ENCODE assay signal across 18 mouse cellular contexts in the genomic region with DNA sequence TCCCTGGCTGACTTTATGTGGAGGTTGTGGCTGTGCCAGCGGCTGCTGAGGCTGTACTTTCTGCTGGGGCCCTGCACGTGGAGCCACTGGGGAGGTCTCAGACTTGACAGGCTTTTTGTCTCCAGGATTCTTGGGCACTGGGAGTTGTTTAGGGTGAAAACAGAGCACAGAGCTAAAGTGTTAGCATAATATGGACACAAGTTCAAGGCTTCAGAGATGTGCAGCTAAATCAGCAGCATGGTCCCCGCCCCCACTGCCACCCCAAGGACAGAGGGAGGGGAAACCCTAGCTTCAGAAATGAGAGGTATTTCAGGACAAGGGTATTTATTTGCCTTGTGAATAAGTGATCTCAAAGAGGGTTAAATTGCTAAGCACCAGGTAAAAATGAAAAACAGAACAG.
"Had no signal": no experiment of that assay in that cellular context is flagged by ENCODE, and none has a peak within 500 bp of the region (broad histone marks: within the 10 kb centered on the region; RNA-seq: fewer than 3 reads in every experiment).

No protein-coding gene starts in this region.

- ATAC-seq: liver, postnatal 0 days; lung, postnatal 0 days; midbrain, embryonic 15.5 days had no signal

- H3K27me3 ChIP-seq: liver, embryonic 15.5 days; lung, embryonic 15.5 days; megakaryocyte, embryonic 14.5 days; midbrain, embryonic 12.5 days; midbrain, embryonic 15.5 days; neural tube, embryonic 12.5 days; stomach, embryonic 15.5 days had no signal

- H3K4me3 ChIP-seq: liver, embryonic 15.5 days; lung, embryonic 15.5 days; megakaryocyte, embryonic 14.5 days; midbrain, embryonic 12.5 days; midbrain, embryonic 15.5 days; neural tube, embryonic 12.5 days; stomach, embryonic 15.5 days had no signal

- H3K27ac ChIP-seq: liver, embryonic 15.5 days; lung, embryonic 15.5 days; macrophage; midbrain, embryonic 12.5 days; midbrain, embryonic 15.5 days; neural tube, embryonic 12.5 days; stomach, embryonic 15.5 days; stomach, postnatal 0 days had no signal

- H3K4me2 ChIP-seq: liver, embryonic 15.5 days; lung, embryonic 15.5 days; midbrain, embryonic 12.5 days; midbrain, embryonic 15.5 days; neural tube, embryonic 12.5 days; stomach, embryonic 15.5 days had no signal

- H3K9me3 ChIP-seq: liver, embryonic 15.5 days; lung, embryonic 15.5 days; megakaryocyte, embryonic 14.5 days; midbrain, embryonic 12.5 days; midbrain, embryonic 15.5 days; neural tube, embryonic 12.5 days; stomach, embryonic 15.5 days had no signal

- H3K9ac ChIP-seq: liver, embryonic 15.5 days; liver, postnatal 0 days; lung, embryonic 15.5 days; midbrain, embryonic 12.5 days; midbrain, embryonic 15.5 days; neural tube, embryonic 12.5 days; stomach, embryonic 15.5 days had no signal

- H3K4me1 ChIP-seq: lung, embryonic 15.5 days; midbrain, embryonic 12.5 days; midbrain, embryonic 15.5 days; neural tube, embryonic 12.5 days; stomach, embryonic 15.5 days had no signal

- DNase-seq: liver, postnatal 0 days; lung, adult 2 months; lung, postnatal 14 days; lung, postnatal 36 days; right cerebral cortex, postnatal 14 days; thymus, adult 2 months; thymus, postnatal 25 days; thymus, postnatal 4 days had no signal
